Mouse (Mus musculus) hindbrain, embryonic 16.5 days (tissue): ENCODE results near the gene Cep126. TPM values are rescaled to one million over a fixed set of nuclear protein-coding genes. Genes with fewer than 3 reads are reported as not detected.

Experiments
- ATAC-seq: fragments of 200-750 bp; cut with Nextera tagmentation; 2 replicates; pipeline ENCODE4 v1.8.0; 2017; ENCODE audit warnings: moderate TSS enrichment, moderate library complexity
- H3K27ac ChIP-seq: fragments of 300-500 bp; sonication (generic); 2 replicates; pipeline ENCODE4 v1.5.1; 2014; ENCODE audit warnings: low read depth, mild to moderate bottlenecking, control low read depth, low read length, moderate library complexity
- H3K27me3 ChIP-seq: fragments of 300-500 bp; sonication (generic); replicated peaks from 2 replicates; pipeline ENCODE4 v1.6.1; 2014; ENCODE audit warnings: low read length; ENCODE audit not compliant: control insufficient read depth, insufficient read depth
- H3K36me3 ChIP-seq: fragments of 300-500 bp; sonication (generic); 2 replicates; pipeline ENCODE4 v1.6.1; 2014; ENCODE audit warnings: mild to moderate bottlenecking, low read length, moderate library complexity, mixed read lengths; ENCODE audit not compliant: control insufficient read depth, insufficient read depth
- H3K4me1 ChIP-seq: fragments of 300-500 bp; sonication (generic); 2 replicates; pipeline ENCODE4 v1.6.1; 2014; ENCODE audit warnings: low read depth, low read length; ENCODE audit not compliant: control insufficient read depth, insufficient read depth
- H3K4me2 ChIP-seq: fragments of 300-500 bp; sonication (generic); 2 replicates; pipeline ENCODE4 v1.6.1; 2014; ENCODE audit warnings: mild to moderate bottlenecking, low read length, control low read depth, moderate library complexity
- H3K4me3 ChIP-seq: fragments of 300-500 bp; sonication (generic); 2 replicates; pipeline ENCODE4 v1.5.1; 2014; ENCODE audit warnings: mild to moderate bottlenecking, low read length, control low read depth, moderate library complexity
- H3K9ac ChIP-seq: fragments of 300-500 bp; sonication (generic); 2 replicates; pipeline ENCODE4 v1.6.1; 2014; ENCODE audit warnings: low read depth, mild to moderate bottlenecking, control low read depth, low read length, moderate library complexity
- H3K9me3 ChIP-seq: fragments of 300-500 bp; sonication (generic); 2 replicates; pipeline ENCODE4 v1.6.1; 2014; ENCODE audit warnings: mild to moderate bottlenecking, low read length, moderate library complexity; ENCODE audit not compliant: control insufficient read depth
- WGBS: fragments of 180-500 bp; shearing (Covaris S2); extraction: QIAGEN DNeasy Blood & Tissue Kit; methylation state at CpG from one replicate; pipeline ENCODE4 v1.1.7; 2014; 5-methylcytosine and 5-hydroxymethylcytosine counted together
- polyA plus RNA-seq: library from polyadenylated mRNA; unstranded; fragments of >200 nt; fragmentation: Nextera tagmentation; extraction: Ambion mirVana; gene quantifications from 2 replicates; pipeline ENCODE4 v1.2.1, GENCODE M21; 2015

Cep126 gene
- polyA plus RNA-seq, 1 experiment from 2014 or later, result 4.1 TPM

DNA sequence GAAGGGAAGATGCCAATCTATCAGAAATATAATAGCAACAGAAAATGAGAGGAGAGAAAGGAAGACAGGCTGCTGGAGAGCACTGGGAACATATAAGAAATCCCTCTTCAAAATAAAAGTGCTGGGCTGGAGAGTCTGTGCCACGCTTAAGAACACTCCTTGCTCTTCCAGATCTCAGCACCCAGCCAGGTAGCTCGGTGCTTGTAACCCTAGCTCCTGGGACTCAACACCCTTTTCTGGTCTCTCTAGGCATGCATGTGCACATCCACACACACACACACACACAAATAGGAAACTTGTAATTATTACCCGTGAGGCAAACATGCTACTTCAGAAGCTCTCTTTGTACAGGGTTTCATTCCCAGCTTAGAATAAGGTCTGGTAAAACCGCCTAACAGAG, 99.0 kb downstream of the Cep126 start:
- no peak overlapping the region for H3K4me3 ChIP-seq
- no peak overlapping the region for H3K4me2 ChIP-seq
- no peak for ATAC-seq
- H3K27me3 ChIP-seq, result no peaks in the 10 kb centered on the region
- no peaks in the 10 kb centered on the region for H3K36me3 ChIP-seq
- H3K9me3 ChIP-seq, result no peaks in the 10 kb centered on the region
- H3K9ac ChIP-seq, result no peak overlapping the region
- H3K27ac ChIP-seq, result no peak overlapping the region
- no peaks in the 10 kb centered on the region for H3K4me1 ChIP-seq
- WGBS, result 59% methylated on average over 4 of the region's 4 CpGs

DNA sequence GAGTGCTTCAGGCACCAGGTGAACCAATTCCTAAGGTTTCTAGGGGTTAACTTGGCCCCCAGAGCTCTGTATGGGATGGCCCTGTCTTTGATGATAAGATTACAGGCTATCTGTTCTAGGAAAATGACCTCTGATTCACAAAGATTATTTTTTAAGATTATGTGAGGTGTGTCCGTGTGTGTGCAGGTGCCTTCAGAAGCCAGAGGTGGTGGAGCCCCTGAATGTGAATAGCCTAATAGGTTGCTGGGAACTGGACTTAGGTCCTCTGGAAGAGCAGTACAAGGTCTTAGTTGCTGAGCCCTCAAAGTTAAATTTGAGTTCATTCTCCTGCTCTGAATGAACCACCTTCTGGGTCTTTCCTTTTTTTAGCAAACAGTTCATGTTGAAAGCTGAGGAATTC, 100.0 kb downstream of the Cep126 start:
- Histone ChIP-seq H3K4me2 (no peak overlapping the region), H3K4me3 (no peak overlapping the region), H3K9me3 (no peaks in the 10 kb centered on the region), H3K27me3 (no peaks in the 10 kb centered on the region), H3K27ac (no peak overlapping the region), H3K4me1 (no peaks in the 10 kb centered on the region), H3K9ac (no peak overlapping the region), H3K36me3 (no peaks in the 10 kb centered on the region)
- no peak for ATAC-seq
- 94% methylated on average over 1 of the region's 1 CpGs for WGBS

GRCm38 (mm10) chr9:8032847-8033246, 101.2 kb downstream of the Cep126 start:
- Histone ChIP-seq H3K36me3 (no peaks in the 10 kb centered on the region), H3K9me3 (no peaks in the 10 kb centered on the region), H3K9ac (no peak overlapping the region), H3K4me1 (no peaks in the 10 kb centered on the region), H3K27me3 (no peaks in the 10 kb centered on the region), H3K27ac (no peak overlapping the region), H3K4me2 (no peak overlapping the region), H3K4me3 (no peak overlapping the region)
- ATAC-seq, result peak; percentile 50; the same call in 1 of the 2 replicates
- WGBS, result 65% methylated on average over 5 of the region's 5 CpGs

Other genes starting within 250 kb of the Cep126 start
- 6.7 and 9.8 TPM in 2 replicates for gene Yap1, start 129.7 kb downstream of the Cep126 start, polyA plus RNA-seq
- gene Cfap300, start 91.5 kb downstream of the Cep126 start, polyA plus RNA-seq, result 13.5 and 16.9 TPM in 2 replicates